Mouse (Mus musculus) gastrocnemius, postnatal 10 days (tissue): ENCODE data around the gene Pcbp3. TPM values are rescaled to one million over a fixed set of nuclear protein-coding genes. Genes with fewer than 3 reads are reported as not detected.

Experiments
- DNase-seq: peaks from one replicate; pipeline ENCODE4 v3.0.0; 2021; ENCODE audit warnings: mixed read lengths
- total RNA-seq, 2 experiments: library from RNA; stranded (reverse); gene quantifications; 2 replicates each; pipeline ENCODE4 v1.2.3; 2021

Pcbp3 gene
- total RNA-seq, 2 experiments from 2014 or later = 4.6 to 8.0 TPM

GRCm38 (mm10) chr10:76729631-76730620, 231.8 kb downstream of the Pcbp3 start:
- no peak for DNase-seq

- DNase-seq = peak; percentile 96
Measured at GRCm38 (mm10) chr10:76728369-76728768, 233.3 kb downstream of the Pcbp3 start.

- DNase-seq = no peak
Measured at GRCm38 (mm10) chr10:76727301-76727700, 234.4 kb downstream of the Pcbp3 start.

GRCm38 (mm10) chr10:76726866-76727265, 234.8 kb downstream of the Pcbp3 start:
- DNase-seq = no peak

- DNase-seq = no peak
Measured at GRCm38 (mm10) chr10:76725682-76726285, 235.9 kb downstream of the Pcbp3 start, which contains the start of gene Col6a1. Gene Col6a1, minus strand, starts transcription at chr10:76726168.

DNA sequence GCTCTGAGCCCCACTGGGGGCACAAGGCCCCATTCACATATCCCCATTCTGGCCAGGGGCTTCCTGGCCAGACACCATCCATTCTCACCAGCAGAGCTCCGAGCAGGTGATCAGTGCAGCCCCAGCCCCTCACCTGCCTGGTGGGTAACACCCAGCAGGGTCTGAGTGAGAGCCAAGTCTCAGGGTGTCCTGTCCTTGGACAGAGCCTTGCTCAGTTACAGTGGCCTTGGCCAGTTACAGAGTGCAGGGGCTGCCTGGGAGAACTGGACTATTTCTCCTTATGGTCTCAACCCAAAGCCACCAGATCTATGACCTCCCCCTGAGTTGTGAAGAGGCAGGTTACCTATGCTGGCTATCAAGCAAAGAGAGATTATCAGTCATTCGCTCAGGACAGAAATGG, 236.6 kb downstream of the Pcbp3 start:
- DNase-seq = no peak

DNA sequence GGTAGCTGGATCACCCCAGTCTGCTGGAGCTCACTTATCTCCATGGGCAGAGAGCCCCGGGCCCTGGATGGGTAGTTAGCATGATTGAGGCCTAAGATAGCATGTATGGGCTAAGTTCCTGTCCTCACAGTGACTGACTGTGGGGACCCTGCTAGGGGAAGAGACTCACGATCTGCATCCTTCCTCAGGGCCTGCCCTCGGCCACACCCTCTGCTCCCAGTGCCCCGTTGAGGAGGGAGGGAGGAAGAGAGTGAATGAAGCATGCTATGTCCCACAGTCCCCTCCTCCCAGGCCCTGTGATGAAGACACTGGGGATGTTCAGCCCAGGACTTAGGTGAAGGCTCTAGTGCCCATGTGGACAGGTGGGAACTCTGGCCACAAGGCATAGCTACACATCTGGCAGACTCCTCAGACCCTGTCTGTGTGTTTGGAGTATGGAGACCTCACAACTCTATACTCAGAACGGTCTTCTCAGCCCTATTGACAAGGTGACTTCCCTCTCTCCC, 237.4 kb downstream of the Pcbp3 start:
- no peak for DNase-seq

DNA sequence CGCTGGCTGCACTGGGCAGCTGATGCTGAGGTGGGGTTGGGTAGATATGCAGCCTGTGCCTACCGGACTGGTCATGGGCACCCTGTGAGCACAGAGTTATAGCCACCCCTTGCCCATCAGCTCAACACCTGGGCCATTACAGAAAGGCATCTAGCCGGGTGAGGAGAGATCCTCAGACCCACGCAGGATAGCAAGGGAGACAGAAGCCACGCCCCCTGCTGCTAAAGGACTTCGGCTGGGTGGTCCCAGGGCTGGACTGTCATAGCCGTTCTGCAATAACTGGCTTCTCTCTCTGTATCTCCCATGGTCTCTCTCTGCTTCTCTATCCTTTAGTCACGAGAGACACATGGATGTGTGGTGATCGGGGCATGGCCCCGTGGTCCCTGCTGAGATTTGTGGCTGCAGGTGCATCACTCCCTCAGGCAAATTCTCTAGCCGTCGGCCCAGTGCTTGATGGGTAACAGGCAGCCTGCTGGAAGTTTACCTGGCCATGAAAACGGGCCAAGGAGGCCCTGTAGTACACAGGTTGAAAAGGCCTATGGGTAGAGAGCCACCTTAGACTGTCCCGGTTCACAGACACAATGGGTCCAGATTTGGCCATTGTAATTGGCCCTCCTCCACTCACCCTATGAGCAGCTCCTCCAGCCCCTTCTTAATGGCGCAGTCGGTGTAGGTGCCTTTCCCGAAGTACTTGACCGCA, 238.8 kb downstream of the Pcbp3 start:
- DNase-seq = no peak

- DNase-seq = no peak
Measured at GRCm38 (mm10) chr10:76721746-76722145, 239.9 kb downstream of the Pcbp3 start.

DNA sequence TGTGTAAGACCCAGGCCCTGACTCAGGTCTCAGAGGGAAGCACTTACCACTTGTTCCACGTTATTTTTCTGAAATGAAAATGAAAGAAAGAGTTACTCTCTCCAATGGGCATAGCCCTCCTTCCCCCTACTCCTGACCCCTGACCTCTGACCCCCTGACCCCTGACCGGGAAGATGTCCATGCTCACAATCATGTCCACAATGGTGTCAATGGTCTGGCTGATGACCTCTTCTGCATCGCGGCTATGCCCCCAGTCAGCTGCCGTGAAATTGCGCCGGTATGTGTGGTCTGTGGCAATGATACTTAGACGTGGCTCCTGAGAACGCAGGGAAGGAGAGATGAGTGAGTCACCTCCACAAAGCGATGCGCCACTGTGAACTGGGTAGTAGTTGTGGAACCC, 240.5 kb downstream of the Pcbp3 start:
- no peak for DNase-seq

- no peak for DNase-seq
Measured at GRCm38 (mm10) chr10:76717631-76718030, 244.1 kb downstream of the Pcbp3 start.

GRCm38 (mm10) chr10:76717026-76717425, 244.7 kb downstream of the Pcbp3 start:
- DNase-seq = no peak

- peak; percentile 47 for DNase-seq
Measured at GRCm38 (mm10) chr10:76714303-76714702, 247.4 kb downstream of the Pcbp3 start.

- no peak for DNase-seq
Measured at GRCm38 (mm10) chr10:76712500-76712899, 249.2 kb downstream of the Pcbp3 start.

Other genes starting within 250 kb of the Pcbp3 start
- 100 to 1,000 TPM; 336 to 400 TPM for gene Col6a1, start 235.7 kb downstream of the Pcbp3 start, total RNA-seq
- gene Slc19a1, start 70.4 kb upstream of the Pcbp3 start, total RNA-seq = 1 to 10 TPM; 6.5 to 7.0 TPM
- gene Col18a1, start 204.7 kb upstream of the Pcbp3 start, total RNA-seq = 10 to 100 TPM; 34.6 to 45.0 TPM